Mouse (Mus musculus) c-Kit-positive CD71-positive TER-119-positive erythroid progenitor cells, embryonic 14.5 days (primary cell): ENCODE data around the gene Gm5726.
"Not testable (repeated sequence)": the region's sequence is repeated elsewhere in the genome, so short reads cannot be mapped to it uniquely, and the experiment has no call there.

Experiments used
- DNase-seq: peaks from one replicate; pipeline ENCODE4 v3.0.0-alpha.2; 2013; ENCODE audit warnings: low spot score

Gm5726 gene

DNA sequence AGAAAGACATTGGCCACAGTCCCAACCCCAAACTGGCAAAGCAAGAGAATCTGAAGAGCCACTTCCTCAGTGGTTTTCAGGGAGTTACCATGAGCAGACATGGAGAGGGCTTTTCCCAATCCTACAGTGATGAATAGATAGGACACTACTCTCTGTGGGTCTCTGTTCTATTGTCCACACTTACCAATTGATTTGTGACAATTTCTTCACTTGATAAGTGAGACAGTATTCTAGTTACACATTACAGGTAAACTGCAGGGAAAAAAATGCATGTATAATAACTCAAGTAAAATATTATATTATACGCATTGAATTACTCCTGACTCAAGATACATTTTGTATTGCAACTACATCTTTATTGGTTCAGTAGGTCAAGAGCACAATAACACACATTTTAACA lies at the start of gene Gm5726:
Gene Gm5726, minus strand, starts transcription at position 101 of the 400 bp plus-strand sequence.
- DNase-seq, result not testable (repeated sequence)

DNA sequence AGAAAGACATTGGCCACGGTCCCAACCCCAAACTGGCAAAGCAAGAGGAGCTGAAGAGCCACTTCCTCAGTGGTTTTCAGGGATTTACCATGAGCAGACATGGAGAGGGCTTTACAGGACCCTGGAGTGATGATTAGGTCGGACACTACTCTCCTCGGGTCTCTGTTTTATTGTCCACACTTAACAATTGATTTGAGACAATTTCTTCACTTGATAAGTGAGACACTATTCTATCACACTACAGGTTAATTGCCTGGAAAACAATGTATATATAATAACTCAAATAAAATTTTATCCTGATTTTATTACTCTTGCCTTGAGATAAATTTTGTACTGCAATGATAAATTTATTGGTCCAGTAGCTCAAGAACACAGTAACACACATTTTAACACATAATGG lies 30.6 kb upstream of the Gm5726 start, which contains the start of gene Gm4141:
Gene Gm4141, minus strand, starts transcription at position 101 of the 400 bp plus-strand sequence.
- DNase-seq, result not testable (repeated sequence)

DNA sequence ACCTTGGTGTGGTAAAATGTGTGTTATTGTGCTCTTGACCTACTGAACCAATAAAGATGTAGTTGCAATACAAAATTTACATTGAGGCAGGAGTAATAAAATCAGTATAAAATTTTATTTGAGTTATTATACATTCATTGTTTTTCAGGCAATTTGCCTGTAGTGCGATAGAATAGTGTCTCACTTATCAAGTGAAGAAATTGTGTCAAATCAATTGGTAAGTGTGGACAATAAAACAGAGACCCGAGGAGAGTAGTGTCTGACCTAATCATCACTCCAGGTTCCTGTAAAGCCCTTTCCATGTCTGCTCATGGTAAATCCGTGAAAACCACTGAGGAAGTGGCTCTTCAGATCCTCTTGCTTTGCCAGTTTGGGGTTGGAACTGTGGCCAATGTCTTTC lies 12.0 kb downstream of the Gm5726 start, which contains the start of gene Vmn1r104:
Gene Vmn1r104, plus strand, starts transcription at position 301 of the 400 bp plus-strand sequence.
- DNase-seq, result not testable (repeated sequence)

DNA sequence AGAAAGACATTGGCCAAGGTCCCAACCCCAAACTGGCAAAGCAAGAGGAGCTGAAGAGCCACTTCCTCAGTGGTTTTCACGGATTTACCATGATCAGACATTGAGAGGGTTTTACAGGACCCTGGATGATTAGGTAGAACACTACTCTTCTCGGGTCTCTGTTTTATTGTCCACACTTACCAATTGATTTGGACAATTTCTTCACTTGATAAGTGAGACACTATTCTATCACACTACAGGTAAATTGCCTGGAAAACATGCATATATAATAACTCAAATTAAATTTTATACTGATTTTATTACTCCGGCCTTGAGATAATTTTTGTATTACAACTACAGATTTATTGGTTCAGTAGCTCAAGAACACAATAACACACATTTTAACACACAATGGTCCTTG lies 35.1 kb downstream of the Gm5726 start, which contains the start of gene Vmn1r103:
Gene Vmn1r103, minus strand, starts transcription at position 101 of the 400 bp plus-strand sequence.
- DNase-seq, result not testable (repeated sequence)
